Comparison of ENCODE assay signal across 21 mouse cellular contexts in the genomic region with DNA sequence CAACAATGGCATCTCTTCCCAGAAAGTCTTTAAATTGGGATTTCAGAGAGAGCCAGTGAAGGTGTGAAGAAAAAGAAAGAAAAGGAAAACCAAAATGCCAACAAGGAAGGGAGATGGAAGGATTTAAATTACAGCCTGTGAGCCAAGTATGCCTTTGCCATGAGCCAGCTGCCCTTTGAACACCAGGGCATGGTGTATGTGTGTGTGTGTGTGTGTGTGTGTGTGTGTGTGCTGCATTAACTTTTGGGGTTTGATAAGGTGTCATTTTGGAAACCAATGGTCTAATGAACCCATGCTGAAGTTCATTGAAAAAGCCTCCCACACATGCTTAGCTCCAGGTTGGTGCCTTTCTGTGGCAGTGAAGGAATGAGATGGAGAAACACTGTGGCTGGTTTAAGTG.
"Had no signal": no experiment of that assay in that cellular context is flagged by ENCODE, and none has a peak within 500 bp of the region (broad histone marks: within the 10 kb centered on the region; RNA-seq: fewer than 3 reads in every experiment).

No protein-coding gene starts in this region.

- H3K27ac ChIP-seq: gastrocnemius, adult 2 months; hindbrain, embryonic 10.5 days; hindbrain, embryonic 12.5 days; hindbrain, embryonic 14.5 days; intestine, embryonic 15.5 days; layer of hippocampus, adult 2 months; left cerebral cortex, adult 2 months; limb, embryonic 10.5 days; limb, embryonic 12.5 days had no signal

- H3K9ac ChIP-seq: heart, embryonic 12.5 days; hindbrain, embryonic 12.5 days; hindbrain, embryonic 14.5 days; intestine, embryonic 15.5 days; limb, embryonic 12.5 days had no signal

- H3K4me2 ChIP-seq: heart, embryonic 12.5 days; hindbrain, embryonic 12.5 days; hindbrain, embryonic 14.5 days; intestine, embryonic 15.5 days; limb, embryonic 12.5 days had no signal

- H3K27me3 ChIP-seq: heart, embryonic 12.5 days; hindbrain, embryonic 12.5 days; intestine, embryonic 15.5 days; limb, embryonic 12.5 days had no signal

- H3K4me3 ChIP-seq: gastrocnemius, adult 2 months; heart, embryonic 12.5 days; hindbrain, embryonic 10.5 days; hindbrain, embryonic 12.5 days; intestine, embryonic 15.5 days; layer of hippocampus, adult 2 months; left cerebral cortex, adult 2 months; limb, embryonic 10.5 days; limb, embryonic 12.5 days had no signal

- H3K36me3 ChIP-seq: heart, embryonic 12.5 days; hindbrain, embryonic 10.5 days; hindbrain, embryonic 12.5 days; intestine, embryonic 15.5 days; limb, embryonic 10.5 days; limb, embryonic 12.5 days had no signal

- ATAC-seq: forebrain, embryonic 16.5 days; hindbrain, embryonic 16.5 days; inflammation-experienced regulatory T-cells, adult 6 months; intestine, embryonic 15.5 days; intestine, postnatal 0 days had no signal

- H3K9me3 ChIP-seq: heart, embryonic 12.5 days; hindbrain, embryonic 10.5 days; hindbrain, embryonic 12.5 days; intestine, embryonic 15.5 days; limb, embryonic 10.5 days; limb, embryonic 12.5 days had no signal

- H3K4me1 ChIP-seq: heart, embryonic 12.5 days; hindbrain, embryonic 10.5 days; hindbrain, embryonic 12.5 days; intestine, embryonic 15.5 days; limb, embryonic 10.5 days; limb, embryonic 12.5 days had no signal

- DNase-seq: gastrocnemius, adult 2 months; gastrocnemius, postnatal 10 days; gastrocnemius, postnatal 25 days; heart, postnatal 10 days; heart, postnatal 4 days; kidney, postnatal 25 days; kidney, postnatal 4 days; liver had no signal
